Mouse (Mus musculus) gastrocnemius, adult 8-10 months (tissue): ENCODE results near the gene Gm5447. TPM values are rescaled to one million over a fixed set of nuclear protein-coding genes. Genes with fewer than 3 reads are reported as not detected.

Experiments used
- DNase-seq, 2 experiments: peaks; one replicate each; pipeline ENCODE4 v3.0.0; 2022; ENCODE audit warnings: low spot score in 2 of 2
- total RNA-seq, 4 experiments: library from RNA; stranded (reverse); gene quantifications; 2 replicates each; pipeline ENCODE4 v1.2.4; 2022

Gene Gm5447
- total RNA-seq, 4 experiments from 2014 or later, result 0.27 TPM; not detected in 3

DNA sequence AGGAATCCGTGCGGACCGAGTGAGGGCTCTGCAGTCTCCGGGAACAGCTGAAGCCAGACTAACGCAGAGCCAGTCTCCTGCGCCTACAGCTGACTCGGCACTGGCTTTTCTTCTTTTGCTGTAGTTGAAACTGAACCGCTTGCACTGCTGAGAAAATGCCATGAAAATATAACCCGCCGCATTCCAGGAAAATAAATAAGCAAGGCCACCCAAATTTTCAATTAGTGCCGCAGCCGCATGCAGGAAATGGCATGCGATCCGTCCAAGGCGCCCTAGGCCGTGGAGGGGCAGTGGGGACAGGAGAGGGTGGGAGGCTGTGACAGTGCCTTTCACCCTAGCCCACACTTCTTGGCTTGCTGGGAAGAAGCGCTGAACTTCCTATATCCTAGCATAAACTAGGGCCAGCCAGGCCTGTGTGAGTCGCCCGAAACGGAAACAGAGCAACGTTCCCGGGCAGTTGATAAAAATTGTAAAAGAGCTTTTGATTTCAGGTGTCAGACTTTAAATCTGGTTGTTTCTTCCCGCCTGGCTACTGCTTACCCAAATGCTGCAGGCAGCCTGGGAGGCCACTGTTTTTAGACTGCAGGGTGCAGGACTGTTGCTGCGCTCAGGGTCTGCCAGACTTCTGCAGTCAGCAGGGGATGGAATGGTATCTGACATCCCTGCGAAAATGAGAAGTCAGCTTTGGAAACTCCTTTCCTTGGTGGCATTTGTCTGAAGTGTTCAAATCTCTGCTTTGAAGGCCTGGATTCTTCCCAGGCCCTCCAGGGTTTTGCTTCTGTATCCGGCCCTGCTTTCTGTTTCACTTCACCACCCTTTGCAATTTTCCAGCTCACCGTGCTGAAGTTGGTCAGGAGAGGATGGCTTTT, 11.8 kb downstream of the Gm5447 start:
- DNase-seq, result peak in 1 of 2 experiments; percentile 63

DNA sequence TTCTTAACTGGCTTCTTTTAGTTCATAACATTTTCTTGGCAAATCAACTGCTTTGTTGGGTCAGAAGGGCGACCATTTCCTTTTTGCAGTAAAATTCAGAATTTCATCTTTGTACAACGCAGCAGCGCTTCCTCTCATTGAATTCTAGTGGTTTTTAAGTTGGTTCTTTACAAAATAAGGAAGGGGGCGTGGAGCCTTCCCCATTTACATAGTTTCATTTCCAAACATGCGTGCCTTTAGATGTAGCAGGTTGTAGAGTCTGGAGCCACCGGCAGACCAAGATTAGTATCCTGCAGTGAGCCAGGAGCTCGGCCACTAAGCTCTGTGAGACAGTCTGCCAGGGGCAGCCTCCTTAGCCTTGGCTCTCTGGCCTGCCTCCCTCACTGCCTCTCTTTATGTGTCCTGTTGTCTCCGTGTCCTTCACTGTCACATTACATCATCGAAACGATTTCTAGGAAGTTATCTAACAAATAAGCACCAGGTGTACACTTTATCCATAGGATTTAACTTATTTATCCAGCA, 13.0 kb downstream of the Gm5447 start:
- DNase-seq, result no peak

DNA sequence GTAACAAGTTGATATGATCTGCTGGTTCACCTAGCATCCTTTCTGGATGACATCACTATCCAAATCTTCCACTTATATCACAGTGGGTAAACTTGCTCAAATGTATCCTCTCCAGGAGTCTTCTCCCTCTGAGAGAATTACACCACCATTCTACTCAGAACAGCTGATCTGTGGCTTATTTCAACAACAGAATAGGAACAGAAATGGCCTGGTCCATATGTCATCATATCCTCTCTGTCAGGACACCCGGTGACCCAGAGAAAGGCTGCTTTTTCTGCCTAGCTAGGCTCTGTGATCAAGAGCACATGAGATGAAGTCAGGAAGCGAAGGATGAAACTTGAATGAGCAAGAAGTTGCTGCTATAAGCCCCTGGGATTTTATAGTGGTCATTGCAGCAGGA, 13.7 kb downstream of the Gm5447 start:
- DNase-seq, result no peak

DNA sequence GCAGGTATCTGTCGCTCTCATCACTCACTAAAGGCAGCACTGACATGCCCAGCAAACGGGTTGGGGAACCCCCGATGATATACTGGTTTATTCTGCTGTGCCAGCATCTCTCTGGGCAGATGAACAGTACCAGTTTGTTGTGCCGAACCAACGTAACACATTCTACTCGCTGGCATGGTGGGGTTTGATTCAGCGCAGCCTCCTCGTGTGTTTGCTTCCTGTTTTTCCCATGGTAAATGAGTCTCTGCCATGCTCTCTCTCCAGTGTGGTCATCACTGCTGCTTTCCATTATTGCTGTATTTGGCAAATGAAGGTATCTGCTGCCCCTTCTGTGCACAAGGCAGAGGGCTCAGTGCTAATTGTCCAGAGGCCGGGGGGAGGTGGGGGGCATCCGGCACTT, 15.7 kb downstream of the Gm5447 start:
- DNase-seq, result no peak

DNA sequence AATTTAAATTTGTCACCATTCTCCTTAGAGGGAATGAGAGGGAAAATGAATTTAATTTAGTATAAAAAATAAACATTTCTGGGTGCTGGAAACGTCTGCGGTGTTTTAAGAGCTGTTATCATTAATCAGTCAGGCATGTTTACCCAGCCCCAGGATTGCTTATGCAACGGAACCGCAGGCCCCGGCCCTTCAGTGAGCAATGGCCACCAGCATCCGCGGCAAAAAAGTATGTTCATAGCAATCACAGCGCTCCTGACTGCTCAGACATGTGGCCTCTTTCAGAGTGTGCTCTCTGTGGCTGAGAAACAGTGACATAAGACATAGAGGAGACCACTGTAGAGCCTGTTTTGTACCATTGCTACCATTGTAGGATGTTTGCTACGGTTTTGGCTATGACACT, 16.2 kb downstream of the Gm5447 start:
- DNase-seq, result no peak

DNA sequence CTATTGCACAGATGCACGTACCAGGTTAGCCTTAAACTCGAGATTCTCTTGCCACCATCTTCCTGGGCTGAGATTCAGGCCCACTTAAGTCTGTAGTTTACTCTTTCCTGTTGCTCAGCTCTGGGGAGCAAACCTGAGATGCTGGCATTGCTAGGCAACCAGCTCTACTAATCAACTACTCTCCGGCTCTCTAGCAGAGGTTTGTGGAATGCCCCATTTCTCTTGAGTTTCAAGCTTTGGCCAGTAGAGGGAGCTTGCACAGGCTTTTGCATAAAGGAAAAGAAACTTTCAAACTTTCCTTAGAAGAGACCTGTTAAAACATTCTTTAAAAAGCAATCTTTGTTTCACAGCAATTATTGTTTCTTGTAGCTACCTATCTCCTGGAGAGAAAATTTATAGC, 19.8 kb downstream of the Gm5447 start:
- DNase-seq, result no peak

DNA sequence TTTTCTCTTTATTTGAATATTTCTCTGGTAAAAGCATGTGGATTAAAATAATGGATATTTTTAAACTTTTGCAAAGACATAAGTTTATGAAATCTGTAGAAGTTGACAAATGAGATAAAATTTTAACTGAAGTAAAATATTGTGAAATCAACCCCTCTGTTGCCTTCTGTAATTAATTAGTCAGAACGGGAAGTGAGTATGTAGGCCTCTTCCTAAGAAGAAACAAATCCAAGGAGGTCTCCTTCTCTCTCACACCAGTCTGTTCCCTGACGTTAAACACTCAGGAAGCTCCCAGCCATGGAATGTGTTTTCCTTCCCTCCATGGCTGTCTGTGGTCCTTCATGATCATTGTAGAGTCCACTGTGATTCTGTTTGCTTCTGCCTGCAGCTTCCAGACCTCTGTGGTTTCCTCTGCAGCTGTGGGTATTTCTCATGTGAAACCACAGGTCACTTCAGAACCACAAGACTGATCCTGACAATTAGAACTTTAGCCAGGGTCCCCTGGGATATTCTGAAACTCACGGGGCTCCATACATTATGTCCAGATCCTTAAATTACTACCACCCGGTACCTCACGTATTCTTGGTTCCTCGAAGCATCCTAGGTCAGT, 20.4 kb downstream of the Gm5447 start:
- DNase-seq, result no peak

DNA sequence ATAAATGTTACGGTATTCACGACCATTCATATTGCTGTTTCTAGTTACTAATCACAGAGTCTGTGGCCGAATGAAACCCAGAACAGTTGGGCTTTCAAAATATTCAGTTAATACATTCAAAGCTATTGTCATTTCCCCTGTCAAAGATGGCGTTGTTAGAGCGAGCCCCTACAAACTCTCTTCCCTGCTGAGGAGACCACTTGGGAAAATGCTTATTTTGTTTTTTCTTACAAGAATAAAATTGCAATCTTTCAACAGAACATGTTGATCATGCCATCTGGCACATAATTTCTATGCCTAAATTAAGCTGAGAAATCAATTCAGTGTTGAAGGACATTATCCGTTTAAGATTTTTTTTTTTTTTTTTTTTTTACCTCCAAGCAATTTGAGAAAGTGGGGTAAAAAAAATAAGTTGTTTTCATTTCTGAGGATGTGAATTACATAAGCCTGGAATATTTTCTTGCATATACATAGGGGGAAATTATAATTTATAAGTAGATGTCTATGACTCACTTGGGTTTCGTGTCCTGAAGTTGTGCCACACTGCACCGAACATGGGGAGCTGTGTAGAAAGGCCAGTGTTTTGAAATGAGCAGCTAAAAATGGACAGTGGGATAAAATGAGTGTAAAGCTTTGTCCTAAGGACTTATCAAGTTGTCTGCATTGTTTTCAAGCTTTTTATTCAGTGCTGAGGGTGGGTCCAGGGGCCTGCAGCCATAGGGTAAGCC, 23.7 kb downstream of the Gm5447 start:
- no peak for DNase-seq

DNA sequence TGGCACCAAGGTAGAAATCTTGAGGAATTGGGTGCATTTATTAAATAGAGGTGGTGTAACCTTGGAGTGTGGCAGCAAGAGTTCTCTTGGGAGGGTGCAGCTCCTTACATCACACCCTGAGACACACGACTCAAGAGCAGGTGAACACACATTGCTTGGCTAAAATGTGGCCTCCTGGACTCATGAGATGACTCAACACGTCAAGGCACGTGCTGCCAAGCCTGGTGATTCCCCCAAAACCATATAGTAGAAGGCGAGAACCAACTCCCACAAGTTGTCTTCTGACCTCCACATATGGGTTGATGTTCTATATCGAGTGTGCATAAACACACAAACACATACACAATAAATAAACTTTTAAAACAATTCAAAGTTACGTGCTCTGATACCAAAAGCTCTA, 25.8 kb downstream of the Gm5447 start:
- no peak for DNase-seq

DNA sequence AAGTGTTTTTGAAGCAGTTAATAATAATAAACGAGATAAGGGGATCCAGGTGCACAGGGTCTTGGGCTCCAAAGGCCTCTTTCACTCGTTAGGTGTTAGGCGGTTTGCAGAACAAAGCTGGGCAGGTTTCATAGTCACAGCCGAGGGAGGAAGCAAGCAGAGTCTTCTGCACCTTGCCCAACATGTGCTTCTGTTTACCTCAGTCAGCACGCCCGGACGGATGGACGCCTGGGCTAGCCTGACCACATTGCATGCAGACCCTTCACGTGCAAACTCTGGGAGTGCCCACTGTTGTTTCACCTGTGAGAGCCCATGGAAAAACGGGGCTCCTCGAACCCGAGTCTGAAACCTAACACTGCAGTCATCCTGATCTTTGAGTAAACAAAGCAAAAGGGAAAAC, 30.5 kb downstream of the Gm5447 start:
- no peak for DNase-seq

DNA sequence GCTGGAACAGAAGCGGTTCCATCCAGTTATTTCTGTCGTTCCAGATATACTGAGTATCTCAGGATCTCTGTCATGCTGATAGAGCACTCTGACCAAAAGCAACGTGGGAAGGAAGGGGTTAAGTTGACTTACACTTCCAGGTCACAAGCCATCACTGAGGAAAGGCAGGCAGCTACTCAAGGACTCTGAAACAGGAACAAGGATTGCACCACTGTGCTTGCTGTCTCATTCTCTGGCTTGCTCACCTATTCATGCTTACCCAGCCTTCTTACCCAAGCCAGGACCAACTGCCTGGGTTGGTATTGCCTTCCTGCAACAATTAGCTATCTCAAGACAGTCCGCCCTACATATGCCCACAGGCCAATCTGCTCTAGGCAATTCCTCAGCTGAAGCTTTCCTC, 31.0 kb downstream of the Gm5447 start:
- DNase-seq, result no peak

DNA sequence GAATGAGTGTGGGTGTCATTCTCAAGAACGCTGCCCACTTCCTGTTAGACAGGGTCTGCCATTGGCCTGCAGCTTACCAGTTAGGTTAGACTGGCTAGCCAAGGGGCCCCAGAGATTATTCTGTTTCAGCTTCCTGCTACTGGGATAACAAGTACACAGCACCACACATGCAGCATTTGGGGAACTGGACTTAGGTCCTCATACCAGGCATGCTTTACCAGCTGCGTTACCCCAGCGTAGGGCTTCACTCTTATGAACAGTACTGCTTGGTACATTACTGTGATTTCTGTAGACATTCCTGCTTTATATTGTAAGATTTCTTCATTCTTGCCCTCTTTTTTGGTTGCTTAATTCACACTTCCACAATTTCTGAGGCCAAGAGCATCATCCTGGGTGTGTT, 43.5 kb downstream of the Gm5447 start:
- no peak for DNase-seq

DNA sequence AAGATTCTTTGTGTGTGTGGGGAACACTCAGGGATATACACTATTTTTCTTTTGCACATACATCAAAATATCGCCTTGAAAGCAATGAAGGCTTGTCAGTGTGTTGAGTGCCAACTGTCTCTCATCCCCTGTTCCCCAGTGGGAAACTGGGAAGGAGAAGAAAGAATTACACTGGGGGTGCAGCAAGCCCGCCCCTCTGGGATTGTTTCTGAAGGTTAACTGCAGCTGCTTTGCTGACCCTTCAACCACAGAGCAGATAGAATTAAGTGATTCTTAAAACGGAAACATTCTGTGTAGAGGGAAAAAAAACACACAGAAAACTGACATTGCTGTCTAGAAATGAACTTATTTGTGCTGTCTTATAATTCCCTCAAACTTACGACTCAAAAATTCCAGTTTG, 47.5 kb downstream of the Gm5447 start:
- DNase-seq, result no peak

DNA sequence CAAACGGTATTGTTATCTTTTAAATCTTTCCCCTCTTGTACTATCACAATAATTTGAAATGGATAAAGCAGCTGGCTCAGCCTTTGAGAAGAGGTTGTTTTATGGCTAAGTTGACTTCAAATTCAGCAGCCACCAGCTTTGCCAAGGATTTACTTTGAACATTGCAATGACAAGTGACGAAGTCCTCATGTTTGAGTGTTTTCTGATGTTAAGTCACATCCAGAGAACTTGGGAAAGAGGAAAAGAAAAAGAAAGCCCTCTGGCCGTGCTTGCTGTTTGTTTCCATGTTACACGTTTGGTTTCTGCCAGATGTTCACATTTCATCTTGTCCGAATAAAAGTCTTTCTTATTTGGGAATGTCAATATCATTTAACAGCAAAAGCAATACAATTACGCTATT, 47.9 kb downstream of the Gm5447 start:
- DNase-seq, result no peak

DNA sequence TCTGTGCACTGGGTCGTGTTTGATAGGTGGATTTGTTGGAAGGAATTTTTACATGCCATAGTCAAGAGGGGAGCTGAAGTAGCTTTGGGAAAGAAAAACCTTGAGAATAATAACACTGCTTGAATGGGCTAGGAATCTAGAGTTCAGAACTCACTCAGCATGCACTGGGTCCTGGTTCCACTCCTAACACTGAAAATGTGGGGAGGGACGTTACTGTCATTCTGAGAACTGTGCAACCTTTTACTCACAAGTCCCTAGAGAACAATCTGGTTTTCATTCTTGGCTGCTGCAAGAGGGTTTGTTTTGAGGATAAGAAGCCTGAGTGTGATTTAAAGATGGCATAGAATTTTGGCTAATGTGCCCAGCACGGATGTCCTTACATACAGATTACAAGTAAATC, 49.7 kb downstream of the Gm5447 start:
- no peak for DNase-seq

Other genes starting within 250 kb of the Gm5447 start
- 1 to 10 TPM in 1 of 4 experiments, under 1 TPM in 3; 0.17 to 2.5 (median 0.77) TPM for gene Irf4, start 225.0 kb upstream of the Gm5447 start, total RNA-seq
- under 1 TPM in 1 of 4 experiments, not detected in 3; 0.32 TPM for gene Hus1b, start 26.4 kb upstream of the Gm5447 start, total RNA-seq
- 10 to 100 TPM; 13.9 to 17.2 (median 14.5) TPM for gene Exoc2, start 111 bp upstream of the Gm5447 start, total RNA-seq